Mouse (Mus musculus): ENCODE results near the gene Ssr2.
A peak's percentile ranks its signal among the peaks of the same experiment; 100 is the strongest.

Gene Ssr2

GRCm38 (mm10) chr3:88607065-88607757 lies 31.5 kb downstream of the Ssr2 start:
- TF ChIP-seq CTCF (conservative IDR thresholded peaks at IDR 0.05; ENCODE audit: low read length) (peak; percentile 100), NANOG (IDR thresholded peaks at IDR 0.05; ENCODE audit: borderline replicate concordance, low read length) (no peak)
- H3K4me1 ChIP-seq (replicated peaks; ENCODE audit: low read depth, low read length): peaks cover 53% of the 10 kb centered on the region
- no peaks in the 10 kb centered on the region for H3K36me3 ChIP-seq (ENCODE audit: insufficient read depth, low read length)
- no peaks in the 10 kb centered on the region for H3K27me3 ChIP-seq (ENCODE audit: insufficient read depth, low read length)
- no peaks in the 10 kb centered on the region for H3K9me3 ChIP-seq (ENCODE audit: low read length)
- peak overlapping the region; percentile 74 for H3K4me3 ChIP-seq (replicated peaks; ENCODE audit: low read length)

GRCm38 (mm10) chr3:88607758-88608138 lies 32.1 kb downstream of the Ssr2 start:
- H3K4me3 ChIP-seq (replicated peaks; ENCODE audit: low read length): peak overlapping the region; percentile 74
- no peaks in the 10 kb centered on the region for H3K36me3 ChIP-seq (ENCODE audit: insufficient read depth, low read length)
- TF ChIP-seq POU5F1 (IDR thresholded peaks at IDR 0.05; ENCODE audit: borderline replicate concordance, low read length) (no peak), CTCF (conservative IDR thresholded peaks at IDR 0.05; ENCODE audit: low read length) (no peak), NANOG (IDR thresholded peaks at IDR 0.05; ENCODE audit: borderline replicate concordance, low read length) (no peak)

GRCm38 (mm10) chr3:88609066-88609465 lies 33.4 kb downstream of the Ssr2 start:
- Histone ChIP-seq H3K4me1 (replicated peaks; ENCODE audit: low read depth, low read length) (peaks cover 40% of the 10 kb centered on the region), H3K4me3 (replicated peaks; ENCODE audit: low read length) (no peak overlapping the region), H3K36me3 (ENCODE audit: insufficient read depth, low read length) (no peaks in the 10 kb centered on the region), H3K27me3 (ENCODE audit: insufficient read depth, low read length) (no peaks in the 10 kb centered on the region), H3K9me3 (ENCODE audit: low read length) (no peaks in the 10 kb centered on the region)
- TF ChIP-seq CTCF (conservative IDR thresholded peaks at IDR 0.05; ENCODE audit: low read length) (no peak), NANOG (IDR thresholded peaks at IDR 0.05; ENCODE audit: borderline replicate concordance, low read length) (no peak), POU5F1 (IDR thresholded peaks at IDR 0.05; ENCODE audit: borderline replicate concordance, low read length) (no peak)

More at GRCm38 (mm10) chr3:88607758-88608138, 32.1 kb downstream of the Ssr2 start:
- Histone ChIP-seq H3K27me3 (ENCODE audit: insufficient read depth, low read length) (no peaks in the 10 kb centered on the region), H3K4me1 (replicated peaks; ENCODE audit: low read depth, low read length) (peaks cover 47% of the 10 kb centered on the region), H3K9me3 (ENCODE audit: low read length) (no peaks in the 10 kb centered on the region)

GRCm38 (mm10) chr3:88614418-88614817 lies 38.7 kb downstream of the Ssr2 start:
- H3K9me3 ChIP-seq (ENCODE audit: low read length): no peaks in the 10 kb centered on the region
- peaks cover 22% of the 10 kb centered on the region for H3K36me3 ChIP-seq (ENCODE audit: insufficient read depth, low read length)
- peak overlapping the region; percentile 66 for H3K4me3 ChIP-seq (replicated peaks; ENCODE audit: low read length)
- peaks cover 56% of the 10 kb centered on the region for H3K4me1 ChIP-seq (replicated peaks; ENCODE audit: low read depth, low read length)
- TF ChIP-seq NANOG (IDR thresholded peaks at IDR 0.05; ENCODE audit: borderline replicate concordance, low read length) (no peak), CTCF (conservative IDR thresholded peaks at IDR 0.05; ENCODE audit: low read length) (no peak), POU5F1 (IDR thresholded peaks at IDR 0.05; ENCODE audit: borderline replicate concordance, low read length) (no peak)
- H3K27me3 ChIP-seq (ENCODE audit: insufficient read depth, low read length): peaks cover 5% of the 10 kb centered on the region; the same call in 1 of the 2 replicates

- TF ChIP-seq POU5F1 (IDR thresholded peaks at IDR 0.05; ENCODE audit: borderline replicate concordance, low read length) (no peak), NANOG (IDR thresholded peaks at IDR 0.05; ENCODE audit: borderline replicate concordance, low read length) (no peak), CTCF (conservative IDR thresholded peaks at IDR 0.05; ENCODE audit: low read length) (no peak)
Observed at GRCm38 (mm10) chr3:88615117-88615516, 39.4 kb downstream of the Ssr2 start.

GRCm38 (mm10) chr3:88615902-88616391 lies 40.3 kb downstream of the Ssr2 start:
- Histone ChIP-seq H3K27me3 (ENCODE audit: insufficient read depth, low read length) (peaks cover 5% of the 10 kb centered on the region; the same call in 1 of the 2 replicates), H3K4me1 (replicated peaks; ENCODE audit: low read depth, low read length) (peaks cover 71% of the 10 kb centered on the region), H3K36me3 (ENCODE audit: insufficient read depth, low read length) (peaks cover 22% of the 10 kb centered on the region), H3K4me3 (replicated peaks; ENCODE audit: low read length) (peak overlapping the region; percentile 66), H3K9me3 (ENCODE audit: low read length) (no peaks in the 10 kb centered on the region)
- no peak for TF ChIP-seq NANOG (IDR thresholded peaks at IDR 0.05; ENCODE audit: borderline replicate concordance, low read length)

More at GRCm38 (mm10) chr3:88615117-88615516, 39.4 kb downstream of the Ssr2 start:
- H3K4me3 ChIP-seq (replicated peaks; ENCODE audit: low read length): peak overlapping the region; percentile 66
- H3K36me3 ChIP-seq (ENCODE audit: insufficient read depth, low read length): peaks cover 22% of the 10 kb centered on the region
- peaks cover 5% of the 10 kb centered on the region; the same call in 1 of the 2 replicates for H3K27me3 ChIP-seq (ENCODE audit: insufficient read depth, low read length)
- H3K4me1 ChIP-seq (replicated peaks; ENCODE audit: low read depth, low read length): peaks cover 63% of the 10 kb centered on the region
- H3K9me3 ChIP-seq (ENCODE audit: low read length): no peaks in the 10 kb centered on the region

- Histone ChIP-seq H3K36me3 (ENCODE audit: insufficient read depth, low read length) (peaks cover 22% of the 10 kb centered on the region), H3K4me3 (replicated peaks; ENCODE audit: low read length) (0 out of 2 replicates have a peak overlapping the region, but pooled peaks have one; percentile 66), H3K9me3 (ENCODE audit: low read length) (no peaks in the 10 kb centered on the region), H3K27me3 (ENCODE audit: insufficient read depth, low read length) (peaks cover 5% of the 10 kb centered on the region; the same call in 1 of the 2 replicates), H3K4me1 (replicated peaks; ENCODE audit: low read depth, low read length) (peaks cover 74% of the 10 kb centered on the region)
- TF ChIP-seq NANOG (IDR thresholded peaks at IDR 0.05; ENCODE audit: borderline replicate concordance, low read length) (no peak), POU5F1 (IDR thresholded peaks at IDR 0.05; ENCODE audit: borderline replicate concordance, low read length) (no peak), CTCF (conservative IDR thresholded peaks at IDR 0.05; ENCODE audit: low read length) (no peak)
Observed at GRCm38 (mm10) chr3:88616951-88617500, 41.4 kb downstream of the Ssr2 start.

- peaks cover 86% of the 10 kb centered on the region for H3K4me1 ChIP-seq (replicated peaks; ENCODE audit: low read depth, low read length)
- TF ChIP-seq NANOG (IDR thresholded peaks at IDR 0.05; ENCODE audit: borderline replicate concordance, low read length): no peak
- no peak for TF ChIP-seq POU5F1 (IDR thresholded peaks at IDR 0.05; ENCODE audit: borderline replicate concordance, low read length)
- no peak for TF ChIP-seq CTCF (conservative IDR thresholded peaks at IDR 0.05; ENCODE audit: low read length)
- H3K27me3 ChIP-seq (ENCODE audit: insufficient read depth, low read length): peaks cover 5% of the 10 kb centered on the region; the same call in 1 of the 2 replicates
- H3K9me3 ChIP-seq (ENCODE audit: low read length): no peaks in the 10 kb centered on the region
- peaks cover 22% of the 10 kb centered on the region for H3K36me3 ChIP-seq (ENCODE audit: insufficient read depth, low read length)
- H3K4me3 ChIP-seq (replicated peaks; ENCODE audit: low read length): no peak overlapping the region
Observed at GRCm38 (mm10) chr3:88618074-88618871, 42.6 kb downstream of the Ssr2 start.

Data from E14TG2a.4 (cell line).